Mouse (Mus musculus) Patski (cell line): ENCODE measurements around the gene Kcng3. TPM values are rescaled to one million over a fixed set of nuclear protein-coding genes. Genes with fewer than 3 reads are reported as not detected.

Experiments used
- ATAC-seq: fragments of 100-300 bp; one replicate; pipeline ENCODE4 v1.8.0; 2021
- CTCF ChIA-PET: fragments of 350-600 bp; sonication (Branson Sonifier 250); formaldehyde crosslinking; loops from one replicate; lab custom pipeline; 2022; ENCODE audit warnings: inconsistent platforms; lab: Charles Lee
- POLR2A ChIA-PET: fragments of 350-600 bp; sonication (Branson Sonifier 250); formaldehyde crosslinking; loops from one replicate; lab custom pipeline; 2022; ENCODE audit warnings: antibody characterized with exemption, inconsistent platforms; lab: Charles Lee
- DNase-seq: peaks from one replicate; pipeline ENCODE4 v3.0.0-alpha.2; 2011; ENCODE audit warnings: low read depth, low spot score
- H3K27me3 ChIP-seq: fragments of 371-371 bp; one replicate; pipeline ENCODE4 v1.5.1; 2021
- CTCF ChIP-seq: fragments of 100-300 bp; IDR thresholded peaks from one replicate; pipeline ENCODE4 v1.5.1; 2021
- in situ Hi-C: fragments of 300-500 bp; cut with MboI; formaldehyde crosslinking; loops from 3 replicates; pipeline ENCODE4 v1.11.1; 2018; ENCODE audit warnings: low pct_unique_long_range_greater_than_20kb, mixed read lengths
- polyA plus RNA-seq: library from polyadenylated mRNA; unstranded; gene quantifications from one replicate; pipeline ENCODE4 v1.2.3, GENCODE M21; 2021

The Kcng3 gene
- polyA plus RNA-seq, 1 experiment from 2014 or later: not detected

DNA sequence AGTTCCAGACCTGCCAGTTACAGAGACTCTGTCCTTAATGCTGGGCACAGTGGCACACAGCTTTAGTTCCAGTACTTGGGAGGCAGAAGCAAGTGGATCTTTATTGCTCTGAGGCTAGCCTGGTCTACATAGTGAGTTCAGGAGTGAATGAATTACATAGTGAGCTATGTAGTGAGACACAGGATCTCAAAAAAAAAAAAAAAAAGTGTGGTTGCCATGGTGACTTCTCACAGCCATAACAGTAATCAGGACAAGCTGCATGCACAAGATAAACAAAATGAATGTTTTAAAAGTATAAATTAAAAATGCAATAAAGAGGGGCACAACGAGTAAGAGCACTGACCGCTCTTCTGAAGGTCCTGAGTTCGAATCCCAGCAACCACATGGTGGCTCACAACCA, 21.9 kb upstream of the Kcng3 start:
- no peaks in the 10 kb centered on the region for H3K27me3 ChIP-seq
- ChIA-PET CTCF (interaction anchor here (0.6 kb wide), 1 partner anchor 13 kb away, joined by 4 read pairs; no protein-coding TSS in a partner anchor), POLR2A (no interaction called here)
- in situ Hi-C loops: no loop called here
- no peak for TF ChIP-seq CTCF
- ATAC-seq: no peak
- no peak for DNase-seq

DNA sequence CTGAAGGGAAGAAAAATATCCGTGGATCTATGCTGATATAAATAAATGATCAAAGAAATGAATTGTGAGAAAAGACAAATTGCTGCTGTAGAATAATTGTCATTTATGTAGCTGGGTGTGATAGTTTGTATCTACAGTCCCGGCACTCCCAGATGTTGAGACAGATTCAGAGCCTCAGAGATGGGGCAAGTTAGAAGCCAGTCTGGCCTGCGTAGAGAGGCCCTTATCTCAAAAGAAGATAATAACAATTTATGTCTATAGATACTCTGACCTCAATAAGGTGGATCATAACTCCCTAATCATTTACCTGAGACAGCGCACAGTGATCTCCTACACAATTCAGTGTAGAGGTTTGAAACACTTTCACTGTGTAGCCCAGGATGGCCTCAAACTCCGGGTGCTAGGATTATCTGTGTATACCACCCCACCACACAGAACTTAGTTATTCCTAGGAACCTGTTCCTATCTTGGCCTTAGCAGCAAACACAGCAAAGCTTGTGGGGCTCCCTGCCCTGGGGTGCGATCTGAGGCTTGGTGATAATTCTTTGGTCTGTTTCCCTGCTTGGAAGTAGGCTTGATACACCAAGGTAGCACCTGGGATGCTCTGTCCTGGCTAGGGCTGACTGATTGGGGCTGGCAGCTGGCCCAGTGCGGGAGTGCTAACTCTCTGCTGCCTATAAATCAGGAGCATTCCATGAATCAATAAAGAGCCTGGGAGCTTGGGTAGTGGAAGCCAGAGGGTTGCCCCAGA, 19.4 kb upstream of the Kcng3 start:
- POLR2A ChIA-PET: no interaction called here
- no peak for ATAC-seq

DNA sequence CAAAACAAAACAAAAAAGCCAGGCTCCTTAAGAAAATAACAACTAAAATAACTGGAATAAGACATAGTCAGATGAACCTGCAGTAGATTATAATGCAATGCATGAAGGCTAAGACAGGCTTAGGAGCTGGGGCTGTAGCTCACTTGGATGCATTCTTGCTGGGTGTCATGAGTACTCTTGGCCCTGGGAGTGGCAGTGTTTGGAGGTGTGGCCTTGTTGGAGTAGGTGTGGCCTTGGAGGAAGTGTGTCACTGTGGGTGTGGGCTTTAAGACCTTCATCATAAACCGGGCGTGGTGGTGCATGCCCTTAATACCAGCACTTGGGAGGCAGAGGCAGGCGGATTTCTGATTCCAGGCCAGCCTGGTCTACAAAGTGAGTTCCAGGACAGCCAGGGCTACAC, 18.3 kb upstream of the Kcng3 start:
- DNase-seq: no peak
- ChIA-PET CTCF (no interaction called here), POLR2A (no interaction called here)
- TF ChIP-seq CTCF: no peak
- no peaks in the 10 kb centered on the region for H3K27me3 ChIP-seq
- in situ Hi-C loops: no loop called here
- ATAC-seq: no peak

More for the DNA sequence above, 19.4 kb upstream of the Kcng3 start:
- in situ Hi-C loops: no loop called here
- H3K27me3 ChIP-seq: no peaks in the 10 kb centered on the region
- TF ChIP-seq CTCF: no peak
- CTCF ChIA-PET: no interaction called here
- DNase-seq: no peak

DNA sequence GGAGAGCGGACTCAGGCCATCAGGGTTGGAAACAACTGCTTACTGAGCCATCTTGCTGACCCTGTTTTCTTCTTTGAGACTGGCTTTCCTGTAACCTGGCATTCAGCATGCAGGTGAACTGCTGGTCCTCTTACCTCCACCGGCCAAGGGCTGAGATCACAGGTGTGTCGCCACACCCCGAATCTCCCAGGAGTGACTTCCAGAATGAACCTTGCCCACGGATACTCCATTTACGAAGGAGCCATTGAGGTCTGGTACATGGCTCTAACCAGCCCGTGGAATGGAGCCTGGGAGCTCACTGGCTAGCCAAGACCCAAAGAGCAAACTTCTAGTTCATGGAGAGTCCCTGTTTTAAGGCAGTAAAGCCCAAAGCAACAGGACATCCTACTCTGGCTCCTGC, 15.7 kb upstream of the Kcng3 start:
- no peaks in the 10 kb centered on the region for H3K27me3 ChIP-seq
- no peak for DNase-seq
- no peak for TF ChIP-seq CTCF
- ATAC-seq: no peak
- in situ Hi-C loops: no loop called here
- ChIA-PET POLR2A (no interaction called here), CTCF (no interaction called here)

DNA sequence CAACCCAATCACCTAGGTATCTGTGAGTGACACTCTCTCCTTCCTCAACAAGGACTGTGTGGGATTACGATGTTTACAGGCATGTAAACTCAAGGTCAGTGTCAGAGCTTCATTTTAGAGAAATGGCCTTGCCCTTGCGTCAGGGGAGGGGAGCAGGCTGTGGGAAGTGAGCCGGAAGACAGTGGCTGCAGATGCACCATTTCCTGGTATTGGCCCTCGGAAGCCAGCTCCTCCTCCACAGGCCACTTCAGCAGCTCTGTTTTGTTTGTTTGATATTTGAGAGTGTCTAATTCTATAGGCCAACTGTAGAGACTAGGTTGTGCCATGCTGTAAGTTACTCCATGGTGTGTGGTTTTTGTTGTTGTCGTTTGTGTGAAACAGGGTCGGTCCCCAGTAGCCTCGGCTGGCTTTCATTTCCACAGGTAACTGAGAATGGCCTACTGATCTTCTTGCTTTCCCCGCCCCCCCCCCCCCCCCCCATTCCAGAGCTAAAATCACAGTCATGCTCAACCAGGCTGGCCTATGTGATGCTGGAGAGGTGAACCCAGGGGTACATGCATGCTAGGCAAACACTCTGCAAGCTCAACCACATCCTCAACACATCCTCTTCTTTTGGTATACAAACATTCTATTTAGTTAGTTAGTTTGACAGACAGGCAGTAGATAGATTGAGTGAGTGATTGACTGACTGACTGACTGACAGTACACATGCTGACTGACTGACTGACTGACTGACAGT, 14.9 kb upstream of the Kcng3 start:
- ChIA-PET POLR2A (no interaction called here), CTCF (interaction anchor here (1.0 kb wide), 1 partner anchor 11 kb away, joined by 3 read pairs; no protein-coding TSS in a partner anchor)
- TF ChIP-seq CTCF: no peak
- in situ Hi-C loops: no loop called here
- DNase-seq: no peak
- no peak for ATAC-seq
- H3K27me3 ChIP-seq: no peaks in the 10 kb centered on the region

DNA sequence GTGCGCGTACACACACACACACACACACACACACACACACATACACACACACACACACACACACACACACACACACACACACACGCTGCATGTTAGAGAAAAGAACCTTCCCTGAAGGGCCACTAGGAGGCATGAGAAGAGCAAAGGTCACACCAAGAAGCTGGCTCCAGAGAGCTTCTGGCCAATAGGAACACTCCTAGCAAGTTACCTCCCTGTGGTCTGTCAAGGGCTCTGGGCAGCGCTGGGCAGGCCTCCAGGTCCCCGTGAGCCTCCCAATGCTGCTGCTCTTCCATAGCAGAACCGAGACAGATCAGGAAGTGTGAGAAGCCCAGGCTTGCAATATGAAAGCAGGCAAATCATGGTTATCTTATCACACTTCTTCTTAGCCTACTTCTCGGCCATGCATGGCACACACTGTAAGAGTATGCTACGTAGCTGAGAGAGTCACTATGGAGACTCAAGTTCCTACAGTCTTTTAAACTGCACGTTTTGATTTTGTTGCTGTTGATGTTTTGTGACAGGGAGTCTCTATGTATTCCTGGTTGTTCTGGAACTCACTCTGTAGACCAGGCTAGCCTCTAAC, 13.6 kb upstream of the Kcng3 start:
- ATAC-seq (no peak), DNase-seq (no peak)
- no peaks in the 10 kb centered on the region for H3K27me3 ChIP-seq
- in situ Hi-C loops: no loop called here
- no peak for TF ChIP-seq CTCF
- CTCF ChIA-PET: interaction anchor here (1.0 kb wide), 2 partner anchors 11 to 12 kb away, joined by 3 read pairs; no protein-coding TSS in a partner anchor
- POLR2A ChIA-PET: no interaction called here

DNA sequence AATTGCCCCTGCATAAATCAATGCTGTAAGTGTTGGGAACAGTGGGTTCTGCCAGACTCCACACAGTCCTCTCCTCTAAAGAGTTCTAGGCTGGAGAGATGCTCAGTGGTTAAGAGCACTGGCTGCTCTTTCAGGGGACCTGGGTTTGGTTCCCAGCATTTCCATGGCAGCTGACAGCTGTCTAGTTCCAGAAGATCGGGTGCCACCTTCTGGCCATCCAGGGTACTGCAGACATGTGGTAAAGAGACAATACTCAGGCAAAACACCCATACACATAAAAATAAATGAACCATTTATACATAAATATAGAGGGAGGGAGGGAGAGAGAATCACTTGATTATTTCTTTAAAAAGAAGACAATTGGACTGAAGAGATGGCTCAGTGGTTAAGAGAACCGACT, 5.7 kb upstream of the Kcng3 start:
- ATAC-seq: no peak
- POLR2A ChIA-PET: no interaction called here
- peak; percentile 79 for TF ChIP-seq CTCF
- H3K27me3 ChIP-seq: peaks cover 10% of the 10 kb centered on the region
- in situ Hi-C loops: loop anchor here (5.0 to 10.0 kb wide), 2 partner anchors 365 to 613 kb away; no protein-coding TSS in a partner anchor
- CTCF ChIA-PET: no interaction called here
- DNase-seq: no peak

DNA sequence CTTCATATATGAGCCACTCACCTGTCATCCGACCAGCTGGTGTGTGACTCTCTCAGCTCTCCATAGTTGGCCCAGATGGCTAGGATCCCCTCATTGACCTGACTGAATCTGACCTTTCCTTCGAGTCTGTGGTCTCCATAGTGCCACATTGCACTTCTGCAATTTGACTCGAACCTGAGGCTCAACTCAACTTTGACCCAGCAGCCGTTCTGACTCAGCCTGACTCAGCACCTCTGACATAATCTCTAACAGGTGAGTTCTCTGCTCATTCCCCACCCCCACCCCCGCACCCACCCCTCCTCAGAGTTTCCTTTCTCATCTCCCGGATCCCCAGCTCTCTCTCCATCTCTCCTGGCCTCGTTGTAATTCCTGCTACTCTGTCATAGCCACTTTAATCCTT, 4.7 kb upstream of the Kcng3 start:
- ChIA-PET CTCF (no interaction called here), POLR2A (interaction anchor here (0.6 kb wide), 1 partner anchor 18 kb away, joined by 3 read pairs; no protein-coding TSS in a partner anchor)
- DNase-seq: no peak
- H3K27me3 ChIP-seq: peaks cover 14% of the 10 kb centered on the region
- no peak for ATAC-seq
- in situ Hi-C loops: loop anchor here (5.0 to 10.0 kb wide), 2 partner anchors 364 to 612 kb away; no protein-coding TSS in a partner anchor
- no peak for TF ChIP-seq CTCF

DNA sequence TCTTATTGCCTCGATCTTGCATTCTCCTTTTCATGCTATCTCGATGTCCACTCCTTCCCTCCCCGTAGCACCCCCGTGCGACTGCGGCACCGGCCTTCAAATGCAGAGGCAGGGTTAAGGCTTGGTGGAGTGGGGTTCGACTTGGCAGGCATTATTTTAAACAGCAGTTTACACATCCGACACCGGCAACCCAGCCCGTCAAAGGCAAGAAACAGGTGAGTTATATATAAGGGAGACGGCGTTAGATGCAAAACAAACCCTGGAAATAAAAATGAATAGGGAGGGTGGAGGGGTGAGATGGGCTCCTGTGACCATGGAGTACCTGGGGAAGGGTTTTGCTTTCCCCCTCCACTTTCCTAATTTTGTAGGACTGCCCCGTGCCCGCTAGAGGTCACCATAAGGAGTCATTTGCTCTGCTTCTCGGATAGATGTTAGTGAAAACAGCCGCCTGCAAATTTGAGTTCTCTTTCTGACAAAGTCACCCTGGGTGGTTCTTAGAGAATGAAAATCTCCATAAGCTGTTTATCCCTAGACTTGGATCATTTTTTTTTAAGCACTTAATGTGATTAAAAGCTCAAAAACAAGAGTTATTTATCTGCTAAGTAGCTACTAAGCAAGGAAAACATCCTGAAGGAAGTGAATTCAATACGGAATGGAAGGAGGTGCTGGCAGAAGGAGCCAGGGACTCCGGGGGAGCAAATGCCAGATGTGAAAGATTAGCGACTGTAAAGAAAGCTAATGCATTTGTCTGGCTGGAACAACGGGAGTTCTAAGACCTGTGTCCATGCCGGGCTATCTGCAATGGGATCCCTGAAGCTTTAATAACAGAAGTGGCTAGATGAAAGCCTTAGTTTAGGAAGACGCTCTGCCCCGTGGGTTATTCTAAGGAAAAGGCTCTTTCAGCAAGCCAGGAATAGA, 1.2 kb upstream of the Kcng3 start:
- in situ Hi-C loops: loop anchor here (5.0 to 10.0 kb wide), 2 partner anchors 219 to 608 kb away; no protein-coding TSS in a partner anchor
- ChIA-PET CTCF (interaction anchor here (0.8 to 1.5 kb wide), 7 partner anchors 29 to 216 kb away, joined by 3 to 6 read pairs (median 3); no protein-coding TSS in a partner anchor), POLR2A (no interaction called here)
- H3K27me3 ChIP-seq: peaks cover 42% of the 10 kb centered on the region
- TF ChIP-seq CTCF: peak; percentile 91
- no peak for DNase-seq
- peak; percentile 37 for ATAC-seq
